Mouse (Mus musculus) inflammation-experienced regulatory T-cells, adult 6 months (primary cell): ENCODE measurements around the gene Eif2b3. TPM values are rescaled to one million over a fixed set of nuclear protein-coding genes. Genes with fewer than 3 reads are reported as not detected.
A peak's percentile ranks its signal among the peaks of the same experiment; 100 is the strongest.

ENCODE experiments used
- ATAC-seq: one replicate; pipeline ENCODE4 v1.8.0; 2017
- polyA plus RNA-seq, 3 experiments: library from polyadenylated mRNA; unstranded; fragments of 100-300 nt; shearing (Covaris generic); gene quantifications; one replicate each; pipeline ENCODE4 v1.2.1; 2017

Eif2b3 gene
- polyA plus RNA-seq, 3 experiments from 2014 or later: 26.8 to 42.3 (median 40.3) TPM

GRCm38 (mm10) chr4:117124518-117125347, 105.5 kb downstream of the Eif2b3 start:
- ATAC-seq: peak; percentile 75

GRCm38 (mm10) chr4:117125348-117125909, 106.2 kb downstream of the Eif2b3 start, which contains the start of gene Btbd19:
Btbd19 (minus strand) TSS chr4:117125725.
- no peak for ATAC-seq

- ATAC-seq: peak; percentile 54
Observed at GRCm38 (mm10) chr4:117125910-117126674, 106.9 kb downstream of the Eif2b3 start.

GRCm38 (mm10) chr4:117126675-117127290, 107.6 kb downstream of the Eif2b3 start, which contains the start of gene Tctex1d4:
Tctex1d4 (plus strand) TSS chr4:117126794.
- no peak for ATAC-seq

- ATAC-seq: no peak
Observed at GRCm38 (mm10) chr4:117127991-117128686, 108.9 kb downstream of the Eif2b3 start.

- no peak for ATAC-seq
Observed at GRCm38 (mm10) chr4:117130790-117131189, 111.6 kb downstream of the Eif2b3 start.

- no peak for ATAC-seq
Observed at GRCm38 (mm10) chr4:117131198-117131597, 112.0 kb downstream of the Eif2b3 start.

- no peak for ATAC-seq
Observed at GRCm38 (mm10) chr4:117131890-117132793, 112.9 kb downstream of the Eif2b3 start.

- no peak for ATAC-seq
Observed at GRCm38 (mm10) chr4:117132794-117133143, 113.6 kb downstream of the Eif2b3 start.

- peak; percentile 1 for ATAC-seq
Observed at GRCm38 (mm10) chr4:117133366-117133796, 114.2 kb downstream of the Eif2b3 start.

- peak; percentile 92 for ATAC-seq
Observed at GRCm38 (mm10) chr4:117133817-117134600, 114.8 kb downstream of the Eif2b3 start, which contains the start of gene Plk3. Plk3 (minus strand) TSS chr4:117133963.

- ATAC-seq: no peak
Observed at GRCm38 (mm10) chr4:117134601-117134995, 115.4 kb downstream of the Eif2b3 start.

- ATAC-seq: no peak
Observed at GRCm38 (mm10) chr4:117136034-117136433, 116.8 kb downstream of the Eif2b3 start.

Other genes with a start within 250 kb of the Eif2b3 start
- gene Toe1, start 211.8 kb upstream of the Eif2b3 start, polyA plus RNA-seq: 10 to 100 TPM; 25.5 to 32.7 (median 29.7) TPM
- gene Mutyh, start 211.7 kb upstream of the Eif2b3 start, polyA plus RNA-seq: 10 to 100 TPM in 2 of 3 experiments, 1 to 10 TPM in 1; 9.9 to 16.6 (median 15.1) TPM
- gene Hpdl, start 197.7 kb upstream of the Eif2b3 start, polyA plus RNA-seq: under 1 TPM in 2 of 3 experiments, not detected in 1; 0.32 to 0.74 TPM
- under 1 TPM in 2 of 3 experiments, not detected in 1; 0.05 to 0.06 TPM for gene Zswim5, start 142.0 kb upstream of the Eif2b3 start, polyA plus RNA-seq
- gene Urod, start 25.0 kb upstream of the Eif2b3 start, polyA plus RNA-seq: 10 to 100 TPM; 66.2 to 80.0 (median 77.7) TPM
- 1 to 10 TPM; 5.4 to 9.3 (median 7.2) TPM for gene Hectd3, start 24.1 kb upstream of the Eif2b3 start, polyA plus RNA-seq
- under 1 TPM in 2 of 3 experiments, not detected in 1; 0.15 to 0.24 TPM for gene Ptch2, start 76.7 kb downstream of the Eif2b3 start, polyA plus RNA-seq
- 10 to 100 TPM; 24.8 to 27.2 (median 25.0) TPM for gene Btbd19, start 106.3 kb downstream of the Eif2b3 start, polyA plus RNA-seq
- gene Tctex1d4, start 107.4 kb downstream of the Eif2b3 start, polyA plus RNA-seq: 1 to 10 TPM; 2.0 to 4.1 (median 3.1) TPM
- gene Plk3, start 114.6 kb downstream of the Eif2b3 start, polyA plus RNA-seq: 10 to 100 TPM; 13.4 to 19.8 (median 18.8) TPM
- gene Rps8, start 136.8 kb downstream of the Eif2b3 start, polyA plus RNA-seq: 100 to 1,000 TPM; 670 to 888 (median 878) TPM
- 10 to 100 TPM in 1 of 3 experiments, 1 to 10 TPM in 2; 1.9 to 35.0 (median 5.5) TPM for gene Kif2c, start 163.2 kb downstream of the Eif2b3 start, polyA plus RNA-seq
- under 1 TPM in 2 of 3 experiments, not detected in 1; 0.40 to 0.98 TPM for gene Tmem53, start 232.5 kb downstream of the Eif2b3 start, polyA plus RNA-seq
- not detected for gene Armh1, start 232.7 kb downstream of the Eif2b3 start, polyA plus RNA-seq